In the genomic region with DNA sequence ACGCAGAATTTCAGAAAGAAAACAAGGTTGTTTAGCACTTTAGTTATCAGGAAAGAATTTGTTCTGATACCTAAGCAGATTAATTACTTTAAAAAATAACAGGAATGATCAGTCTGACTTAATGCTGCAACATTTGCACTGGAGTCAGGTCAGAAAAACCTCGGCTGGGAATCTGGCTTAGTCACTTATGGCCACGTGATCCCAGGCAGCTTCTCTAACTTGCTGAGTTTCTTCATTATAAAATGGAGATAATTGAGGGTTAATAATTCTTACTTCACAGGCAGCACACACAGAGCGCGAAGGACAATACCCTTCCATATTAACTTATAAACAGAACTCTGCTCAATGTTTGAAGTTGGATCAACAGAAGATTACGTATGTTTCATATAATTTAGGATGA, we compare ENCODE assay signal across 15 mouse cellular contexts. TPM values are rescaled to one million over a fixed set of nuclear protein-coding genes. Genes with fewer than 3 reads are reported as not detected.
"Had no signal": no experiment of that assay in that cellular context is flagged by ENCODE, and none has a peak within 500 bp of the region (broad histone marks: within the 10 kb centered on the region; RNA-seq: fewer than 3 reads in every experiment).

No protein-coding gene starts in this region.

- H3K36me3 ChIP-seq: midbrain, embryonic 13.5 days; neural tube, embryonic 15.5 days had no signal

- H3K9ac ChIP-seq: intestine, embryonic 15.5 days; limb, embryonic 13.5 days; liver, embryonic 14.5 days; midbrain, embryonic 13.5 days; neural tube, embryonic 15.5 days had no signal

- DNase-seq: left cerebral cortex, postnatal 4 days; lung, adult 18-20 months; right cerebral cortex, postnatal 4 days; spleen, adult 18-20 months; thymus, adult 2 months; thymus, postnatal 25 days had no signal

- H3K27ac ChIP-seq: intestine, embryonic 15.5 days; kidney, postnatal 0 days; layer of hippocampus, adult 2 months; limb, embryonic 13.5 days; liver, embryonic 14.5 days; midbrain, embryonic 13.5 days; neural tube, embryonic 15.5 days had no signal

- H3K4me1 ChIP-seq: intestine, embryonic 15.5 days; midbrain, embryonic 13.5 days; neural tube, embryonic 15.5 days had no signal

- H3K4me2 ChIP-seq: intestine, embryonic 15.5 days; limb, embryonic 13.5 days; midbrain, embryonic 13.5 days; neural tube, embryonic 15.5 days had no signal

- H3K4me3 ChIP-seq: intestine, embryonic 15.5 days; layer of hippocampus, adult 2 months; limb, embryonic 13.5 days; midbrain, embryonic 13.5 days; neural tube, embryonic 15.5 days had no signal

- H3K9me3 ChIP-seq: intestine, embryonic 15.5 days; limb, embryonic 13.5 days; midbrain, embryonic 13.5 days; neural tube, embryonic 15.5 days had no signal

- ATAC-seq: intestine, embryonic 15.5 days; midbrain, embryonic 13.5 days had no signal

- H3K27me3 ChIP-seq: intestine, embryonic 15.5 days; limb, embryonic 13.5 days; midbrain, embryonic 13.5 days; neural tube, embryonic 15.5 days had no signal

RNA-seq across cellular contexts. Expression of a gene that starts 56.4 kb away (rescaled TPM):
- total RNA-seq: left cerebral cortex, postnatal 4 days; liver, adult 2 months; midbrain, postnatal 0 days had no signal
- polyA plus RNA-seq: intestine, embryonic 15.5 days; liver, adult 2 months; liver, embryonic 14.5 days; midbrain, embryonic 13.5 days; midbrain, postnatal 0 days; thymus, adult 2 months had no signal
